Mouse (Mus musculus) neutrophil, adult 5-6 weeks (primary cell): ENCODE measurements around the gene Rgs13. TPM values are rescaled to one million over a fixed set of nuclear protein-coding genes. Genes with fewer than 3 reads are reported as not detected.
"Not testable (repeated sequence)": the region's sequence is repeated elsewhere in the genome, so short reads cannot be mapped to it uniquely, and the experiment has no call there.

Source experiments
- ATAC-seq: fragments of 151-379, 151-347 bp; 2 replicates; pipeline ENCODE4 v1.8.0; 2017; ENCODE audit warnings: mild to moderate bottlenecking, moderate TSS enrichment; ENCODE audit not compliant: insufficient number of reproducible peaks, poor library complexity, low FRiP score, severe bottlenecking; ENCODE audit errors: extremely low read depth
- total RNA-seq: library from RNA; stranded (forward); fragments of 200-1000 nt; gene quantifications from 2 replicates; pipeline ENCODE4 v1.2.3, GENCODE M21; 2017

Rgs13 gene
- total RNA-seq, 1 experiment from 2014 or later = 0.35 TPM

DNA sequence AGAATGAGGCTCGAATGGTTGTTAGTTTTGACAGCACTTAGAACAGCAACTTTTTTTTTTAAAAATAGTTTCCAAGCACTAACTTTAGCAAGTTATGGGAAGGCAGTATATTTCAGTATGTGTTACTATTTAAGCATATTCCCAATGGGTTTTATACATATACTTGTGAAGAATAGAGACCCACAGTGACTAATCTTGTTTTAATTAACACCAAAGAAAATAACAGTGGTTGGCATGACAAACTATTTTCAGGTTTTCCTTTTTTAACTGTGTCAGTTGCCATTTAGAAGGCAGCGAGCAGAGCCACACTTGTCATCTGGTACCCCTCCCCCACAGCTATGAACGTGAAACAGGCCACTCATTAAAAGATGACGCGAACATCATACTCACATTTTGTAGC lies 10.3 kb downstream of the Rgs13 start:
- no peak for ATAC-seq

DNA sequence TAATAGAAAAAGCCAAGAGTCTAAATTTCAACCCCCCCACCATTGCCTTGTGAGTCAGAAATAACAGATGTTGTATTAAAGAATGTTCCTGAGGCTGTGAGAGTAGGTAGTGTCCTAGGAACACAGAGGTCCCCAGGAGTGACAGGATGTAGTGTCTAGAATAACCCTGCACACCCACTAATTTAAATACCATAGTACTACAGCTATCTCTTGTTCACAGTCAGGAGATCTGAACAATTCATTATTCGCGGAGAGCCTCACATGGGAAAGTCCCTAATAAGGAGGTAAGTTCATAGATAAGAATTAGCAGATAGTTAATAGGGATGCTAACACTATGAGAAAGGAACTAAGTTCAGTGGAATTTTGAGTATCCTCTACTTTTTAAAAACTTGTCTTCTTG lies 10.9 kb downstream of the Rgs13 start:
- ATAC-seq = no peak

DNA sequence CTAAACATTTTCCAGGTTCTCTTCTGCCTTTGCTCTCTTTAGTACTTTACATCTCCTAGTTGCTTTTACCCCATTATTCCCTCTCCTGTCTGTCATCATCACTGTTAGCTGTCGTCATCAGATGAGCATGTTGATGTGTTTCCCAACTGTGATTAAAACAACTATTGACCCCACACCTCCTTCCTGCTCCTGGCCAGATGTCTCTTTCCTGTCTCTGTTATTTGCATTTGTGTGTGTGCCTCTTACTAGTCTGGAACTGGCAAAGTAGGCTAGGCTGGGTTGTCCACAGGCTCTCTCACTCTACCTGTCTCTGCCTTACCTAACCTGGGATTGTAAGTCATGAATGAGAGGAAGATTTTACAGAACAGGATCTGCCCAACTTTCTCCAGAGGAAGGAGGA lies 24.6 kb downstream of the Rgs13 start:
- no peak for ATAC-seq

DNA sequence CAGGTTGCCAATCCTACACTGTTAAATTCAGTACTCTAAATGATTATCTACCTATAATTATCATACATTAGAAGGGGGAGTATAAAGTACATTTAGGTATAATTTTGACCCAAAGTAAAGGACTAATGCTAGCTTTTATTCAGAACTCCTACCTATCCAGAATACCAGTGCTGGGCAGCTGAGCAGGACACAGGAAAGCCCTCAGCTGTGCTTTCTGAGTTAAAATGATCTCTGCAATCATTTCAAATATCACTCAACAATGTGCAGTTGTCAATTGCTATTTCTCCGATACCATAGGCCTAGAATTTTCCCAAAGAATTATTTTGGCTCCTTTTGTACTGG lies 25.0 kb downstream of the Rgs13 start:
- ATAC-seq = no peak

DNA sequence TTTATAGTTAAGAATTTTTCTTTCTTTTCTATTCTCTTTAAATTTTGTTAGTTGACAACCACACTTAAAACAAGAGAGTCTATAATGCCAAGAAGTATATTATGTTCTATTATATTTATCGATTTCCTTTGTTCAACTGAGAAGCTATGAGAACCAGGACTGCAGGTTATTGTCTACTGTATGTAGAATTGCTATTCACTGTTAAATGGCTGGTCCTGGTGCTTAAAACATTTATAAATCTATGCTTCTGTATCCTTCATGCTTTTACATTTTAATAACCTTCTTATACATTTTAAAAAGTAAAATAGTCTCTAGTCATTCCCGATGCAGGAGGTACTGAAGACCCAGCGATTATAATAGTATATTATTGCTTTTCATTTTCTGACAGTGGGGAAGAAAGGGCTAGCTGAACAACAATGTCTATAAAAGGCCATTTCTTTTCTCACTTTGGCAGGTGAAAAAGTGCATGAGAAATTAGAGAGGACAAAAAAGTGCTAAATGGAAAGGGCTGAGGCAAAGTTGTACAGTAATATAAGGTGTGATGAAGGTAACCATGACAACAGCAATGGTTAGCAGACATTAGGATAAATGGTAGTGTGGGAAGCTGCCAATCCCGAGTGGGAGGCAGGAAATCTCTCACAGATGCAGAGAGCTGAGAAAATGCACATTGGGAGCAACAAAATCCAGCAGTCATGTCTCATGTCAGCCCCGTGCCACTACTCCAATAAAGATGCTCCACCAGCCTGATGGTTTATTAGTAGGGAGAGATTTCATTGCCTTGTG lies 25.6 kb downstream of the Rgs13 start:
- ATAC-seq = no peak

DNA sequence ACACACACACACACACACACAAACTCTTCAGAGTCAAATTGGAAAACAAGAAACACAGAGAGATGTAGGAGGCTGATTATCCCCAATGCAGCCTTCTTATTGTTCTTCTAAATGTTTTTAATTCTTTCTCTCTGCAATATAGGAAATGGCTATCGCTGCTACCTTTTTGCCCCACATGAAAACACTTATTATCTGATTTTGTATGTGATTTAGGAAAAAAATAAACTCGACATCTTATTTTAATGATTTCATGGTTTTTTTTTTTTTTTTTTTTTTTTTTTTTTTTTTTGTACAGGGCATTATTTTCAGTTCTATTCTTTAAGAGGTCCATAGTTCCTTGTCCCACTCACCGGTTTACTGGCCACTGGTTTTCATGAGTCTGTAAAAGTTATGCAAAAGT lies 27.2 kb downstream of the Rgs13 start:
- no peak for ATAC-seq

DNA sequence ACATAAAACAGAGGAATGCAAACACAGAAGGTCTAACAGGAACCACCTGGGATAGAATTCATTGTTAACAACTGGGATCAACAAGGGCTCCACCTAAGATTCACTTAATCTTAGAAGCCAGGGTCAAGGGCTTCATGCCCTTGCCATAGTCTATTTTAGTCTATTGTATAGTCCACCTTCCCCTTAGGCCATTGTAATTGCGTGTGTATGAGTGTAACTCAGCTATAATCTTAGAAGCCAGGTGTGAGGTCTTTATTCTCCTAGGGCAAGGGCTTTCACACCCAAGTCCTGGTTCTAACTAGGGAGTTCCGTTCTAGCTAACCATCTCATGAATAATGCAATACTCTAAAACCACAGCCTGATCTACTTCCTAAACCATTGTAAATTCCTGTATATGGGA lies 35.8 kb downstream of the Rgs13 start:
- ATAC-seq = not testable (repeated sequence)

DNA sequence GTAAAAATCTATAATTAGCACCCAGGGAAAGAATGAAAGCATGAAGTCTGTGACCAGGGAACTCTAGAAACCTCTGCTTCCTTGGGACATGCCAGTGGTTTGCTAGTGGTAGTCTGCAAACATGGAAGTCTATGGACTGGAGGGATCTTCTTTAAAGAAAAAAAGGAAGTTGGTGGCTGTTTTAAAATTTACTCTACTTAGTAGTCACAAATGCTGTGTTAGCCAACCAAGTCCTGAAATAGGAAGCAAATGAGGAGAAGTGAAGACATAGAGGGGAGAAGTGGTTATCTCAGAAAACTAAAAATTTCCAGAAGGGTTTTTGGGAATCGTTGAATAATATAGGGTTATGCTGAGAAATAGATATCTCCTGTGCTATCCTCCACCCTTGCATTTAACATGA lies 37.3 kb downstream of the Rgs13 start:
- no peak for ATAC-seq

DNA sequence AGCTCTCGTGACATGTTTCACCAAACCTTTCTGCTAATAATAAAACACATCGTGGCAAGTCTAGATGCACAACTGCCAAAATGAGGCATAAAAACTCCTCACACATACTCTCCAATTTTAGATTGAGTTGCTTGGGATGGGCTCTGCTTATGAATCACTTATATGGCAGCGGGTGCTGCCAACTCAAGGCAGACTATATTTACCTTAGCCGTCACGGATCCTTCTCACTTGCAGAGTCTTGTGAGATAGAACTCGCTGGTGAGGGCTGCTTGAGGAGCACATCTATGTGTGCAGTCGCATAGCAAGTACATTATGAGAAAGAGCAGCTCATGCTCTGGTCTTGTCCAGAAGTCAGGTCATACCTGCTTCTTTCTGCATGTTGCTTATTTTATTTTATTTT lies 49.2 kb downstream of the Rgs13 start:
- no peak for ATAC-seq

DNA sequence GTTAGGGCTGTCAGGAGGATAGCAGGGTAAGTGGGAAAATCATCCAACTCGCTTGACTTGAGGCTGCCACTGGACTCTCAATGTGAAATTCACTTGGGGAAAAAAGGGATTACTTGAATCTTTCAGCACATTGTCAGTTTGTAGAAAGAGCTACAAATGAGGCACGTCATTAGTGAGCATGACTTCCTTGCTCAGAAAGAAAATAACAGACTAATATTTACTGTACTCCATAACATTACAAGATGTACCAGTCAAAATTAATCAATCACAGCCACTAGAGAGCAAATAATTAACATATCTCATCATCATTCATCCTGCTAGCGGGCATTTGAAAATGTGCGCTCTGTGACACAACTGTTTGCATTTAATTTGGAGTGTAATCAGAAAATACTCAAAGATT lies 57.1 kb downstream of the Rgs13 start:
- no peak for ATAC-seq

DNA sequence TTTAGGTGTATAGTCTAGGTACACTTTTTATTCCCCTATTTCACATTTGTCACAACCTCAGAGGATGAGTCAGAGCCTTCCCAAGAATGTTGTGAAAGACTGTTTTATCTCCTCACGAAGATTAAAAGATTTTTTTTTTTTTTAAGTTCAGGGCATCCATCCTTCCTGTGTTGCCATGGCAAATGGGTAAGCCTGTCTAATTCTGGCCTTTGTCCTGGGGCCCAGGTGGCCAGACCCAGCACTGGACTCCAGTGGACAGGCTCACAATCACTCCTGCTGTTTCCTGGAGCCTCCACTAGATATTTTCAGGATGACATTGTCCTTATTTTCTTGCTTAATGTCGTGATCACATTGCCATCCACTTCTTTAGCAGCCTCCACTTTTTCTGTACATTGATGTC lies 57.7 kb downstream of the Rgs13 start:
- no peak for ATAC-seq

DNA sequence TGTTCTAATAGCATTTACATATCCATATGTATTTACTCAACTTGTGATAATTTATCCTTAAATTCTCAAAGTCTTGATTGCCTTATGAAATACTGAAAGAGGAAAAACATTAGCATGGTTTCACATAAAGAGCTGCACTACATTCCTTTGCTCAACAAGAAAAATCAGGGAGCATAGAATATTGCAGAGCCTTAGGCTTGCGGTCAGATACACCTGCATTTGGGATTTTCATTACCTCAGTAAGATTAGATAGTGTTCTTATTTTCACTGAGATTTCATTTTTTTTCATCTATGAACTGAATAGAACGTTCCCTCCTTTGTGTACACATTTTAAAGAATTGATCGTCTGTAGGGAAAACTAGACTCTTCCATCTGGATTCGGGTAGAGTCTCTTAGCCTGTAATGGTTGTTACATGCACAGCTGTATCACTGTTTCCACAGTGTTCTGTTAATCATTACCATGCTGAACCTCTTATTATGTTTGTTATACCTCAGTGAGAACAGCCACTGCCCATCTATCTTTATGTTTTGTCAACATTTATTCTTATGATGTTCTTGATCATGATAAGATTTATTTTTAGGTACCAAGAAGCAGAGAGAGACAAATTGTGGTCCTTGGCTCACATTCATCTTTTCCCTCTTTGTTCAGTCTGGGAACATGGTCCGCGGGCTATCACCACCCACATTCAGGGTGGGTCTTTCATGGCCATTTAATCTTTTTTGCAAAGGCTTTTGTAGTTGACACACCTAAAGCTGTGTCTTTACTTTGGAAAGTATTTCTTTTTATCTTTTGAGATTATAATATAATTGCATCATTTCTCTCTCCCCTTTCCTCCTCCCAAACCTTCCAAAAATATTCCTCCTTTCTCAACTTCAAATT lies 61.1 kb downstream of the Rgs13 start:
- no peak for ATAC-seq

DNA sequence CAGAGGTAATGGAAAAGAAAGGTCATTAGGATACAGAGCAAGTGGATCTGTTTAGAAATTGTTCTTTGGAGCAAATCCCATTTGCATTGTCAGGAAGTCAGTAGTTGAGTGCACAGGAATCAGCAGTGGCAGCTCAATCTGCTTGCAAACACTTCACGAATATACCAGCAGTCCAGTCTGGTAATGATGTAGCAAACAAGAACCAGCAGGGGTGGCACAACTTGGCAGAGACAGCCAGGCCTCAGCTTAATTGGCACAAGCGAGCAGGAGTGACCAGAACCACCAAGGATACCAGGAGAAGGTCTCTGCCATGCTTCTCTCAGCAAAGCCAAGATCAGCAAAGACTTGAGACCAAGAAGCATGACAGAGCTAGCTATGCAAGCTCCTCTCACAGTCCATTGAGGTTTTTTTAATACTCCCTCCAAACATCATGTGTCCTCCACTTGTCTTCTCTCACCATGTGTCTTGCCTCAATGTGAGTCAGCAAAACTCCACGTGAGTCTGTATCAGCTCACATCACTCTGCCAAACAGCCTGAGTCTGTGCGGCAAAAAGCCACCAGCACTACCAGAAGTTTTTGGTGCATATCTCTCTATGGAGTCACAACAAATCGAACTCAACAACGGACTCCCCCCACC lies 63.6 kb downstream of the Rgs13 start:
- ATAC-seq = no peak

DNA sequence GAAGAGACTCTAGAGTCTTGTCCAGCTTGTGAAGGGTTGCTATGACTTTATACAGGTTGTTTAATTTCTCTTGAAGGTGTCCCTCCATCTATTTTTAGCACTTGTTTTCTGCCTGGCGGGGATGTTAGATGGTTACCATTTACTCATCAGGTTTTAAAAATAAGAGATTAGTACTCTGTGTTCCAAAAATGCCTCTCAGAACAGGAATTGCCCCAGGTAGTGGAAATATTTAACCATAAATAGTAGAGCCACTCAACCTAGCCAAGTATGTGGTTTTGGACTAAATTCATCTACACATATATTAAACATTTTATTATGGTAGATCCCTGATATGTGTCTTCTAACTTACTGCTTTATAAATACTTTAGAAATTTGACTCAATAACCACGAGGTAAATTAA lies 64.2 kb downstream of the Rgs13 start:
- no peak for ATAC-seq

DNA sequence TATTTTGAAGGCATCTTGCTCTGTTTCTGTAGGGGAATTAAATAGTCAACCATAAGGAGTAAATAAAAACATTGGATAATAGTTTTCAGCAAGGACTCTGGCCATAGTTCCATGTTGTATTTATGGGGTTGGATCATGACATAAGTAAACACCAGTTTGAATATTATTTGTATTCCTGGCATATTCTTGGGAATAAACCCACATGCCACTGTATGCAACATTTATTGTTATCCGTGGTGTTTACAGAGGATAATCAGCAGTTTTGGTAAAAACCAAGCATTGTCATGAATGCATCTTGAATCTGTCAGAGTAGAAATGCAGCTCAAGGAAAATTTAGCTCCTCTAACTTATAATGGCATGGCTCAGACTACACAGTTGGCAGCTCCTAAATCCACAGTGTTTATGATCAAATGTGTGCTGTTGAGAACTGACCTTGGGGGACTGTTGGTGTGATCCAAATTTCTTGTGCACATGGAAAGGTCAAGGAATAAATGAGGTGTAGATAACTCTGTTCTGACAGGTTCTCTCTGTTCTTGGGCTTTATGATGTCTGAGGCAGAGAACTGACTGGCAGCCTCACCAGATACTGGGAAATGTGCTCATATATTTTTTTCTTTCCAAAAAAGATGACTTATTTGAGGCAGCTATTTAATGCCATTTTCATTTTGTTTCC lies 78.4 kb downstream of the Rgs13 start:
- no peak for ATAC-seq

DNA sequence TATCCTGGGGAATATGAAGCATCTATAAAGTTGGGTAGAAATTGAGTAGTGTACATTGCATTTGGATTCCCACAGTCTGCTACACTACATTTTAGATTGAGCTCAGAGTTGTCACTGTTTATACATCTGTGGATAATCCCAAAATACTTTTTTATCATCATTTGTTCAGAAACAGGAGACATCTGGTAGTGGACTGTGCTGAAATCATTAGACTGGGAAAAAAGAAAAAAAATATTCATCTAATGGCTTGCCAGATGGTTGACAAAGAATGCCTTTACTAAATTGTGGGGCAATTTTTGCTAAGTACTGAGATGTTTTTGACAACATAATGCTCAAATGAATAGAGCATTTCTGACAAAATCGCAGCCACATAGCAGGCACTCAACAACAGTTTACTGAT lies 86.8 kb downstream of the Rgs13 start:
- ATAC-seq = no peak
